Mouse (Mus musculus) c-Kit-positive CD71-positive TER-119-negative erythroid progenitor cells, embryonic 14.5 days (primary cell): ENCODE results near the gene Chpf.

Experiments used
- DNase-seq: peaks from one replicate; pipeline ENCODE4 v3.0.0-alpha.2; 2013; ENCODE audit warnings: low read depth

Gene Chpf

DNA sequence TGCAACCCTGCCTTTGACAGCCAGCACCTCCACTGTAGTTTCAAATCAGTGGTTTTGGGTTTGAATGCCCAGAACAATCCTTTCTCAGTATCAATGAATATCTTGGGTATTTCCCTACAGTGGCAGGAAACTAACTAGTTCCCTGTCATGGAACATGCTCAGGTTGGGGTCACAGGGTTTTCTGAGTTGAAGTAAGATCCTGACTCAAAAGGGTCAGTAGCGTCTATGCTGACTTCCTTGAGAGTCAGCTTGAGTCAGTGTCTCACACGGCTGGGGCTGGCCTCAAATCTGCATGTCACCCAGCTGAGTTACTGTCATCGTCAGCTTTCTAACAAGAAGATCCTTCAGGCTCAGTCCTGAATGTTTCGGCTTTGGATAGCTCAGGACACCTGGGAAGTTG, 19.8 kb upstream of the Chpf start:
- no peak for DNase-seq

DNA sequence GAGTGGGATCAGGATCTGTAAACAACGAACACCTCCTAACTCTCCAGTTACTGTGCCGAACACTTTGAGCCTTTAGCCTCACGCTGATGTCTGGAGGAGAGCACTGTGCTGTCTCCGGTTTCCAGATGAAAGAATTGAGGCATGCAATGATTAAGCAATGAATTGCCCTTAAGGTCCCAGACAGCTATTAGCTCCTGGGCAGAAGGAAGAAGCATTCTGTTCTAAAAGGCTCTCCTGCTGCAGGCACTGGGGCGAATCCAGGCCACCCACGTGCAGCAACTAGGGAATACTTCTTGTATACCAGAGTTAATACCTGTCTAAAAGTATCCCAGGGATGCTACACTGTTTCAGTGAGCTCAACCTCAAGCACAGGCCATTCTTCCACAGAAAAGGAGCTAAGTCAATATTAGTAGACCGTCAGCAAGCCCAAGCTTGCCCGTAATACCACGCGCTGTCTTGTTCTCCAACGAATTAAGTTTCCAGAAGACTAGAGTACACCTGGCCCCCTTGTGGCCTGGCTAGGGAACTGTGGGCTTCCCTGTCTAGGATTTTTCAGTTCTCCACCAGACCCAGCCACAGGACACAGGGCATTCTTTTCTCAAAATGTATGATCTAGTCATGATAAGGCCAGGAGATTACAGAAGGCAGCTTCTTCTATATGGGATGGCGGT, 15.9 kb upstream of the Chpf start:
- no peak for DNase-seq

DNA sequence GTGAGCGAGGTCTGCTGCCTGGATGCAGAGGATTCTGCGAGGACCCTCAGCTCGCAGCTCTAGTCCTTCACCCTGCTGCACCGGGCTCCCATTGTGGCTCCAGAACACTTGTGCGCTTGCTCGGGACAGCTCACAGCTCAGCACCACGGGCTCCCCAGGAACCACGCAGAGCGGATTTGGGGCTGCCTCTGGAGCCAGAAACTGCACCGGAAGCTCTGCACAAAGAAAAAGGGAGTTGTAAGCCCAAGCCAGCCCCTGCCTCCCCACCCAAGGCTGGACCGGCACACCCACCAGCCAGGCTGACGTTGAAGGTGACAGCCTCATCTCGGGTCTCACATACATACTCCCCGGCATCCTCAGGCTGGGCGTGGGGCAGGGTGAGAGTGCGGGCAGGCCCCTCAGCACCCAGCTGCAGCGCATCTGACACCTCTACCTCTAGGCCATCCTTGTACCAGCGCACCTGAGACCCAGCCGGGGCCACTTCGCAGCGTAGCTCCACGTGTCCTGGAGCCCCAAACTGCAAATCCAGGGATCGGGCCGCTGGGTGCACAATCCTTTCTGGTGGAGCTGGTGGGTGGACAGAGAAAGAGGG, 13.6 kb upstream of the Chpf start:
- DNase-seq: no peak

DNA sequence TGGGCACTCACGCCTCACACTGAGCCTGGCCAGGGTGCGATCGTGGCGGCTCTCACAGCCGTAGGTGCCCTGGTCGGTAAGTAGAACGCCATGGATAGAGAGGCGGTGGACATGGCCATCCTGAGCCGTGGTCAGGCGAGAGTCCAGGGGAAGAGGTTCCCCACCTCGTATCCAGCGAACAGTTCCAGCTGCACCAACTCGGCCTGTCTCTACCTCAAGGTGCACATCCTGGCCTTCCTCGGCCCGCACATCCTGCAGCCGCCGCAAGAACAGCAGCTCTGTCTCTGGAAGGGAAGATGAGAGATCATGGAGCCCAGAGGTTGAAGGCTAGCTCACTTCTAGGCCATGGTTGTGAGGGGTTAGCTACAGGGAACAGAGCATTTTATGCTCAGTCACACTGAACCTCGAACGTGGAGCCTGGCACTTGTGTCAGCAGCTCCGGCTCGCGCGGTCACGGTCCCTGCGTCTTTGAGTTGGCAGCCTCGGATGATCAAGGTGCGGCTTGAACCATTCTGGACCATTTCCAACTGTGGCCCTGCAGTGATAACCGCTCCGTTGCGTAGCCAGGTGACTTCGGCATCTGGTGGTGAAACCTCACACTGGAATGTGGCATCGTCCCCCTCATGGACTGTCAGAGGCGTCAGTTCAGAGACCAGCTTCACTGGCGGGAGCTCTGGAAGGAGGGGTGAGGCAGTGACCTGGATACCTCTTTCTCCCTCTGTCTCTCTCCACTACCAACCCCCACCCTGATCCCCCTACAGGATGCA, 11.9 kb upstream of the Chpf start:
- DNase-seq: no peak

DNA sequence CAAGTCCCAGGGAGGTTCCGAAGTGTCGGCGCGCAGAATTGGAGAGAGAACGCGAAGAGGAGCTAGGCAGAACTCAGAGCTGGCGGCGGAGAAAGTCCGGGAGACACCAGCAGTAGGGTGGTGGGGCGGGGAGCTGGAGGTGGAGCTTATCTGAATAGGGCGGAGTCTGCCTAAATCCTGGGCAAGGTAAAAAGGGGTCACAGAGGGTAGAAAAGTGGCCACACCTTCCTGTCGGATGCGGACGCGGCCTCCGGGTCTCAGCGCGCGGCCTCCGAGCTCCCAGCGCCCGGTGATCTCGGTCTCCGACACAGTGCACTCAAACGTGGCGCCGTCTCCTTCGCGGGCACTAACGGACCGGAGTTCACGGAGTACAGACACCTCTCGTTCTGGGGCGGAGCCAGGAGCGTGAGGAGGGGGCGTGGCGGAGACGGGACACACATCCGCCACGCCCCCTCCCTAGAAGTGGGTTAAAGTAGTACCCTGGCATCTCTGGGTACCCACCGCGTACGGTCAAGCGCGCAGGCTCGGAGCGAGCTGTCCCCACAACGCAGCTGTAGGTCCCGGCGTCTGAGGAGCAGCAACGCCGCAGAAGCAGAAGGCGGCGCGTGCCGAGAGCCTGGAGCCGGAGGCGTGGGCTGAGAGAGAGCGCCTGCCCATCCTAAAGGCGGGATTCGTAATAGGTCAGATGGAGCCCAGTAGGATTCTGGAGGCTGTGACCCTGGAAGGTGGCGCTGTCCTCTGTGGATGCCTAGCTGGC, 8.5 kb upstream of the Chpf start:
- DNase-seq: no peak

DNA sequence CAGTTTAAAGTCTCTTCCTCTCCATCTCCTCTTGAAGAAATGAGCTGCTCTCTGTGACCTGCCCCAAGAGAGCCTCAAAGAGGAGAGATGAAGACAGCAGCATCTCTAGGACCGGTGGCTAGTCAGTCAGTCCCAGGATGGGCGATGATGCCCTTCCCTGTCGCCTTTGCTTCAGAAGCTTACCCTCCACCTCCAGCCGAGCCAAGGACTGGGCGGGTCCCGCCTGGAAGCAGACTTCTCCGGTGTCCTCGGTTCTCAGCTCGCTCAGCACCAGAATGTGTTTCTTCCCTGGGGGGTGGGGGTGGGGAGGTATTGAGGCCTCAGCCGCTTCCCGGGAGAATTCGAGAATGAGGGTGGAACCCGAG, 7.9 kb upstream of the Chpf start:
- no peak for DNase-seq

DNA sequence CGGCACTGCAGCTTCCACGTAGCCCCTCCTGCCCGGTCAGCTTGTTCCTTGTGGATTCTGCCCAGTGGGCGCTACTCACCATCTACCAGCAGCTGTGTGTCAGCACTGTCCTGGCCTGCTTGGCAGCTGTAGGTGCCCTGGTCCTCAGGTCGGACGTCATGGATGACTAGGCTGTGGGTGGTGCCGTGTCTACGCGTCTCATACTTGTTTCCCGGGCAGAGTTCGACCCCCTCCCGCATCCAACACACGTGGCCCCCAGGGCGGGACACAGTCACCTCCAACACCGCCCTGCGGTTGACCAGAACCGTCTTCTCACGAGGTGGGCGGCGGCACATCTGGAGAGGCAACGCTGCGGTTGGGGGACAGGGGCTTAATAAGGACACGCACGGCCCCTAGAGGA, 7.5 kb upstream of the Chpf start:
- no peak for DNase-seq

DNA sequence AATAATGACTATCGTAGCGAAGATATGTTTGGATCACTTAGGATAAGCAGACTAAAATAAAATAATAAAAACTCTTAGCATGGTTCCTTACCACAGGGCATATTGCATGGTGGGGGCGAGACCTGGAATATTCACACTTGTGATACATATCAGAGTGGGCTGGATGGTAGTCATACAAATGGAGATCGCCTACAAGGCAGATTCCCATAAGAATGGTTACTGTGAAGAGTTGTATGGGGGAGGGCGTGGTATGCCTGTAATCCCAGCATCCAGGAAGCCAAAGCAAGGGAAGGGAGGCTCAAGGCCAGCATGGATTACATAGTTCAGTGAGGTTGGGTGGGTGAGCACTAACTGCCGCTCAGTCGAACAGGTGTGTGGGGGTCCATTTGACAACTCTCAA, 1.6 kb upstream of the Chpf start:
- no peak for DNase-seq

DNA sequence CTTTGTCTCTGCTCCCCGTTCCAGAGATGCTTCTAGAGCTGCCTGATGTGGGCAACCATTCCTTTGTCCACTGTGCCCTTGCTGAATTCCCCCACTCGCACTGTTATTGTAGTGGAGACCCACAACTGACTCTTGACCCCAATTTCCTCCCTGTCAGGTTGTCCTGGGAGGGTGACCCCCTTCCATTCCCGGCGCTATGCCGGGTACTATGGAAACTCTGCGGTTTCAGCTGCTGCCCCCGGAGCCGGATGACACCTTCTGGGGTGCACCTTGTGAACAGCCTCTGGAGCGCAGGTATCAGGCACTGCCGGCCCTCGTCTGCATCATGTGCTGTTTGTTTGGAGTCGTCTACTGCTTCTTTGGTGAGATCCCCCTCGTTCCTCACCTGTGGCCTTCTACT, 929 bp upstream of the Chpf start:
- DNase-seq: no peak

DNA sequence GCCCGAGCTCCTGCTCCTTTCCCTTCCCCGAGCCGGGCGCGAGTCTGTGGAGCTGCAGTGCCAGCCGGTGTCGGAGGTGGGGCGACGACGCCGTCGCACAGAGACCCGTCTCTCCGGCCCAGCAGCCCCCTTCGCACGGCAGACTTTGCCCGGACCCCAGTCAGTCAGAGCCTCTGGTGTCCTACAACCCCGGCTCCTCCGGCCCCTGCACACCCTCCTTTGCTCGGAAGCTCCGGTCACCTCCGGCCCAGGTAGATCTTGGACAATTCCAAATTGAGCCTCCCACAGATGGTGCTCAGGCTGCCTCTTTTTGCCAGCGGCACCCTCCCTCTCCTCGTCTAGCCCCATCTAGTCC, 505 bp upstream of the Chpf start:
- DNase-seq: no peak

DNA sequence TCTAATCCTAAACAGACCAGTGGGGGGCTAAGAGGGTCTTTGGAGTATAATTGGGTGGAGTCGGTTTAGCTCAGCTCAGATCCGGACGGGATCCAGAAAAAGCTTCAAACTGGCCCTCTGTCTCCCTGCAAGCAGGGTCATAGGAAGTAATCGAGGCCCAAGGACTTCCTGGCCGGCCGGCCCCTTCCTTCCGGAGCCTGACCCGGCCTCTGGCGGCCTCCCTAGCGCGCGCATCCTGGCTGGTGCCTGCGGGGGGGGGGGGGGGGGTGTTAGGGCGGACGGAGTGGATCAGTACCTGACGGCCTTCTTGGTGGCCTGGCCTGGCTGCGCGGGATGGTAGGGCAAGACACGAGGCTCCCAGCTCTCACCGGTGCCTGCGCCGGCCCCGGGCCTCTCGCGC, 610 bp downstream of the Chpf start:
- no peak for DNase-seq

DNA sequence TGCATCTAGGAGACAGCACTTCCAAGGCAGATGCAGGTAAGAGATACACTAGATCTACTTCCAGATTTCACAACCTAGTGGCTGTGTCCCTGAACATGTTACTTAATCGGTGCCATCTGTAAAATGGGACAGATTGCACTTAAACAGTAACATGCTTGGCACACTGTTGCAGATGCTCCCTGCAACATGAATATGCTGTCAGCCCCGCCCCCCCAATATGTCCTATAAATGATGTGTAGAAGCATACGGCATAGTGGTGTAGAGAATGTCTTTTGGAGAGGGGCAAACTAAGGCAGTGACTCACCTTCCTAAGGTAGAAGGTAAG, 1.2 kb downstream of the Chpf start:
- DNase-seq: peak; percentile 43

DNA sequence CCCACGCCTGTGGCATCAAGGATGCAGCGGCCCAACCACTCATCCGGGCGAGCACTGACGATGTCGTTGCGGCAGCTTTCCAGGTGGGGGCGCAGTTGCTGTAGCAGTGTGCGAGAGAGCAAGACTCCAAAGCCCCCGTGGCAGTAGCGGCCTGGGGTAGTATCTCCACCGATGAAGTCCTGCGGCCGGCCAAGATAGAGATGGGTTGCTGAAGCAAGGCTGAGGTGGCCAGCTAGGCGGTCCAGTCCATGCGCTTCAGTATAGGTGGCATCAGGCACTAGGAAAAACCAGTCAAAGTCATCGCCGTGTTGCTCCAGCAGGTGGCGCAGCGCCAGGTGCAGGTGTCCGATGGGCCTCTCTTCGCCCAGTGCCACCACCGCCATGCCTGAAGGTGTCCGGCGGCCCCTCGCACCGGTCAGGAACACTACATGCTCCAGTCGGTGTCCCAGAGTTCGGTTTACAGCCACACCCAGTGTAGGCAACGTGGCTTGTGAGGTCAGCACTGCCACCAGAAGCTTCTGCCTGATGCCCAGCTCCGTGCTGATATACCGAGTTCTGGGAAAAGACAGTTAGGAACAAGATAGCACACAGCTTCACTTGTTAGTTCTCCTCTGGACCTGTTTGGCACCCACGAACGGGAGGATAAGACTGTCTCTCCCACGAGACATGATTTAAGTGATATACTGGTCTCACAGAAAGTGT, 1.7 kb downstream of the Chpf start:
- DNase-seq: peak; percentile 58

DNA sequence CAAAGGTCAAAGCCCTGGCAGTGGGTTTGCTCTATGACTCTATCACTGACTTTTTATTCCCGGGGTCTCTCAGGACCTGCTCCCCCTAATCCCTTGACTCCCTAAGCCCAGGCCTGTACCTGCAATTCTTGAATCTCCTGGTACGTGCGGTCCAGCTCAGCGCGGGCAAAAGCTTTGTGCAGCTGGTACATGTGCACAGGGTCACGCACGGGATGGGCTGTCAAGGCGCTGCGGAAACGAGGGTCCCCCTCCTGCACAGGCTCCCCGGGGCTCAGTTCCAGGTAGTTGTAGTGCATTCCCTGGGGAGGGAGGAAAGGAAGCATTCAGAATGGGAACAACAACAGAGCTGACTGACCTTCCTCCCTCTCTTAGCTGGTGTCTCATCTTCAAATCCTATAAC, 2.7 kb downstream of the Chpf start:
- no peak for DNase-seq

DNA sequence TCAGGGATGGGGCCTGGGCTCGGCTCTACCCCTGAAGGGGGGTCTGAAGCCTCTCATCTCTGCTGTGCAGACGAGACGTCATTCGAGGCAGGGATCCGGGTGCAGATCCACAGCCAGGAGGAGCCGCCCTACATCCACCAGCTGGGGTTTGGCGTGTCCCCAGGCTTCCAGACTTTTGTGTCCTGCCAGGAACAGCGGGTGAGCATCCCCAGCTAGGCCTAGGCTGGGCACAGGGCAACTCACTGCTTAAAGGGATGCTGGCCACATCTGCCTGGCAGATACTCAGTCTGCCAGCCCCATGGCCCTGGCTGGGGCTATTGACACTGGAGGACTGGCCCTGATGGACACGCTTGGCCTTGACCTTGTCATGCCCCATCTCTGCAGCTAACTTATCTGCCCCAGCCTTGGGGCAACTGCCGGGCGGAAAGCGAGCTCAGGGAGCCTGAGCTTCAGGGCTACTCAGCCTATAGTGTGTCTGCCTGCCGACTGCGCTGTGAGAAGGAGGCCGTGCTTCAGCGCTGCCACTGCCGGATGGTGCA, 9.8 kb downstream of the Chpf start:
- DNase-seq: no peak

DNA sequence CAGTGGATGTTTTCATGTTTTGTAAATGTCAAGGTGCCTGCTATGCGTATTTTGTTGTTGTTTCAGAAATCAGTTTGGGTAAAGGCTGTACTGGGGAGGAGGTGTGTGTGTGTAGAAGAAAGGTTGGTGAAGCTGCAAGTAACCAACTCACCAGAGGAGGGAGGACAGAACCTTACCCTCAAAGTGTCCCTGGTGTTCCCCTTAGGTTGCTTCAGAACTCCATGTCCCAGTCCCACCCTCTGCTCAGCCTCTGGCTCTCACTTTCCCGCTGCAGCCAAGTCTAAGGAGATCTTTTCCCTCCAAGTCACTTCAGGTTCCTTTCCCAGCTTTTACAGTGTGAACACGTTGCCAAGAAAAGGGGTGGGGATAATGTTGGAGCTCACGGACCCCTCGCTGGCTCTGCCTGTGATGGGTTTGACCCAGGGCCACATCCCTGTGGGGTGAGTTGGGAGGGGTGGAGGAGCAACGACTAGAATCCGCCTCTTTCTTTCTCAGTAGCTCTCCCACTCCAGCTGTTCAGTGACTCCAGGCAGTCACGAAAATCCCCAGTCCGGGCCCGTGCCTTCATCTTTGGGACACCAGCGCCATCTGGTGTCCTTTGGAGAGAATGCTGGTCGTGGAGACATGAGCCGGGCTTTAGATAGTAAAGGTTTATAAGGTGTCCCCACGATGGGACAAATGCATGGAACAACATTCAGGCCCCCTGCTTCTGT, 11.7 kb downstream of the Chpf start:
- DNase-seq: peak; percentile 78

DNA sequence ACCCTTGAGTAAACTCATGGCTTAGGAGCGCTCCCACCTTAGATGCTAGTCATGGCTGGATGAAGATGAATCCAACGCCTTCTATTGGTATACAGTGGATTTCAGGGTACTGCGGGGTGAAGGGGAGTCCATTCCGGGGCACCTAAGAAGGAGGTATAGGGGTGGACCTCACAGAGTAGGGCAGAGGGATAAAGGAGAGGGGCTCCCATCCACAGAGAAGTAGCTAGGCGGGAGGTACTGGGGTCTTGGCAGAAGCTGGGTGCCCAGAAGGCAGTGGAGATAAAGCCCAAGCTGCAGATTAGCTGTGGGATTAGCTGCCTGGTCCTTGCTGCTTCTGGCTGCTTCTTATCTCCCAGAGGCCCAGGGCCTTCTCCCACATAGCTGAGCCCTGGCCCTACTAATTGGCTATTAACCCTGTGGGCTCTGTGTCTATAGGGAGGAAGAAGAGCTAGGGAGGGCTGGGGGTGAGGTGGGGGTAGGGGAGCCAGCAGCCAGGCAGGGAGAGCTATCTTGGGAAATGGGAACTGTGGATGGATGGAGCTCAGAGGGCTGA, 15.4 kb downstream of the Chpf start:
- DNase-seq: no peak

DNA sequence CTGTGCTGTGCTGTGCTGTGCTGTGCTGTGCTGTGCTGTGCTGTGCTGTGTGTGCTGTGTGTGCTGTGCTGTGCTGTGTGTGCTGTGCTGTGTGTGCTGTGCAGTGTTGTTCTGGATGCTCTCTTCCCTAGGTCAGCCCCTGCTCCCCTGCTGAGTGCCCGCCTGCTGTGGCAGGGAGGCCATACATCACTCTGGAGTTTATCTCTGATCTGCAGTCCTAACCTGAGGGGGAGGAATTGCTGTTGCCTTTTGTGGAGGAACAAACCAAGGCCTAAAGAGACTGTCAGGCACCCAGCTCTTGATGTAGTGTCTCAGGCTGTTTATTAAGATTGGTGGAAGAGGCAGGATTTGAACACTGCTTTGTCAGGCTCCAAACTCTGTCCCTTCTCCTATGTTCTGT, 16.5 kb downstream of the Chpf start:
- DNase-seq: no peak

DNA sequence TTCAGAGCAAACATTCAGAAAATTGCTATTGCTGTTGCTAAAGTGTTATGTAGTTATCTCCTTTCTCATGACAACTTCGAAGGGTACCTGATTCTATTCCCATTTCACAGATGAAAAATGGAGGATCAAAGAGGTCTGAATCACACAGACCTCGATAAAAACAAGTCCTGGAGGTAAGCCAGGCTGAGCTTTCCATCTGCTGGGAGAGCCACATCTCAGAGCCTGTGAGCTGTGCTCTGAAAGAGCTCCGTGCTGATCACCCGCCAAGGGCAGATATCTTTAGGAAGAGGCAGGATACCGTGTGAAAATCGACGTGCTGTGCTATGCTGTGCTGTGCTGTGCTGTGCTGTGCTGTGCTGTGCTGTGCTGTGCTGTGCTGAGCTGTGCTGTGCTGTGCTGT, 18.8 kb downstream of the Chpf start:
- DNase-seq: no peak

DNA sequence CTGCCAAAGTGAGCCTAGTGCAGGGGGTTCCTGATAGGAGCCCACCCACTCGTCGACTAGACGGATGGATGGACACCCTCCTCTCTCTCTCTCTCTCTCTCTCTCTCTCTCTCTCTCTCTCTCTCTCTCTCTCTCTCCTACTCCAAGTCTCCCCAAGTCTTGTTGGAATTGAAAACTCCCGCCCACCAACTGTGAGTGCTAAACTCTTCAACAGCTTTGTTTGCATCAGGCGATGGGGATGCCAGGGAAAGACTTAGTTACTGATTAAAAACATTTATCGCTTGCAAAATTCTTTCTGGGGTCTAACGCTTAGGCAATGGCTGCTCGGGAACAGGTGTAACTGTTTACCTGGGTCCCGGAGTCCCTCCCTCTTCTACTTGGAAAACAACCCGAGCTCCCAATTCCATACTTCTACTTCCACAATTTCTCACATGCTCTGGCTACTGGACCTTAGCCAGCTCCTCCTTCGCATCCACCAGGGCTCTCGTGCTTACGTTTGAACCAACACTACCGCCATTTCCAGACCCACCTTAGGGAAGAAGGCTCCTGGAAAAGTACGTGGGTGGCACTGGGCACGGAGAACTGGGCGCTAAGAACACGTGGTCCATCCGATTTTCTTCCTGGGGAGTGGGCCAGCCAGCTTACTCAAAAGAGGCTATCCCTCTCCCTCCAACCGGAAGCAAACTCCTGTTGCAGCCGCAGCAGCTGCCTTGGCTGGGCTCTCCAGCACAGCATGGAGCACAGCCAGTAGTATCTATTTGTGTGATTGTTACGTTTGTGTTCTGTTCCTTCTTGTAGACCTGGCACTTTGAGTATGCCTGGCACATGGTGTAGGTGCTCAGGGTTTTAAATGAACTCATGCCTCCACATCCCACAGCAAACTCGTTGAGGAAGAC, 20.1 kb downstream of the Chpf start:
- no peak for DNase-seq
